Mouse (Mus musculus) cerebellum, postnatal 36 days (tissue): ENCODE data around the gene Fam227b.

Experiments used
- DNase-seq, 2 experiments: peaks; one replicate each; pipeline ENCODE4 v3.0.0; 2021 to 2022; ENCODE audit warnings: mixed read lengths in 2 of 2

Gene Fam227b

GRCm38 (mm10) chr2:125975808-125976345 is 175.9 kb downstream of the Fam227b start:
- no peak for DNase-seq

DNA sequence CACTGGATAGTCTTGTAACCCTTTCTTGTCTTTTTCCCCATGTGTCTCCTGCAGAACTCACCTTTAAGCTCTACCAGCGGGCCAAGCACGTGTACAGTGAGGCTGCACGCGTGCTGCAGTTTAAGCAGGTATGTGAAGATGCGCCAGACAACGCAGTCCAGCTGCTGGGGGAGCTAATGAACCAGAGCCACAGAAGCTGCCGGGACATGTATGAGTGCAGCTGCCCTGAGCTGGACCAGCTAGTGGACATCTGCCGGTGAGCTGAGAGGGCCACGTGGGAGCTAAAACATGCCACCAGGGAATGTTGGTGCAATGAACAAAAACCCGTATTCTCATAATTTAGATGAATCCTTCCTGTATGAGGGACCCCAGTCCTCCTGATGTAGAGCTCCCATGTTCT is 176.6 kb downstream of the Fam227b start:
- DNase-seq: no peak

DNA sequence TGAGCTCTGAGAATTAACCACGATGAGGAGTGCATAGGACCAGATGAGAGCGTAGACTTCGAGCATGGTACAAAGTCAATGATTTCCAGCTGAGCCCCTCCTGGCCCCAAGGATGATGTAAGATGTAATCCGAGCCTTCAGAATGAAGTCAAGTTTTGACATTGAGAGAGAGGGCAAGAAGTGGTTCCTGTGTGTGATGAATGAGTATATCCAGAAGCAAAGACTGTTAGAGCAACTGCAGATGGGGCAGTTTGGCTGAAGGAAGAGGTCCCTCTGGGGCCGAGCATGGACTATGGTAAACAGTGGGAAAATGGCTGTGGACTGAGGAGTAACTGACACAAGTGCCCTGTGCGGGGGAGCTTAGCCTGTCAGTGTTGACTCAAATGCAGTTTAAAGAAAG is 178.6 kb downstream of the Fam227b start:
- no peak for DNase-seq

DNA sequence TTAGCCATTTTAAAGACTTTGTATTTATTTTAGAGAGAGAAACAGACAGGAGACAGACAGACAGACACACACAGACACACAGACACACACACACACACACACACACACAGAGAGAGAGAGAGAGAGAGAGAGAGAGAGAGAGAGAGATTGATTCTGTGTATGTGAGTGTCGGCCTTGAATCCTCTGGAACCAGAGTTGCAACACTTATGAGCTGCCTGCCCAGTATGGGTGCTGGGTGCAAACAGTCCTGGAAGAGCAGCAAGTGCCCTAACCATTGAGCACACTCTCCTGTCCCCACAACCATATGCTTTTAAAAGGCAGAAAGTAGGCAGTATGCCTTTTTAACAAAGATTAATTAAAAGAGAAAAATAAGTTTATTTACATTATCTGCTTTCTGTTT is 183.0 kb downstream of the Fam227b start:
- no peak for DNase-seq

DNA sequence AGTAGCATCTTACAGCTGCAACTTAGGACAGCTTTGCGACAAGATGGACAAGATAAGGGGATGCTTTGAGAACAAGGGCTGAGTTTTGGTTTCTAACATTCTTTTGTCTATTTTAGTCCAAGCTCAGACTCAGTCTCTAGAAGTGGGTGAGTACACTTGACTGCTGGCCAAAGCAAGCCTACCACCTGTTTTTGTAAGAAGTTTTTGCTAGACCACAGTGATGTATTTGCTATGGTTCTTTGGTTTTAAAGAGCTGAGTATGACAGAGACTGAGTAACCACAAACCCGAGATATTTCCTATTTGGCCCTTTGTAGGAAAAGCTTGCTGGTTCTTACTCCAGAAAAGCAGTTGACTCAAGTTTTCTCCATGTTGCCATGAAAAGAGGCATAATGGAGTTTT is 203.6 kb downstream of the Fam227b start:
- DNase-seq: no peak

GRCm38 (mm10) chr2:125943301-125943700 is 208.5 kb downstream of the Fam227b start:
- no peak for DNase-seq

DNA sequence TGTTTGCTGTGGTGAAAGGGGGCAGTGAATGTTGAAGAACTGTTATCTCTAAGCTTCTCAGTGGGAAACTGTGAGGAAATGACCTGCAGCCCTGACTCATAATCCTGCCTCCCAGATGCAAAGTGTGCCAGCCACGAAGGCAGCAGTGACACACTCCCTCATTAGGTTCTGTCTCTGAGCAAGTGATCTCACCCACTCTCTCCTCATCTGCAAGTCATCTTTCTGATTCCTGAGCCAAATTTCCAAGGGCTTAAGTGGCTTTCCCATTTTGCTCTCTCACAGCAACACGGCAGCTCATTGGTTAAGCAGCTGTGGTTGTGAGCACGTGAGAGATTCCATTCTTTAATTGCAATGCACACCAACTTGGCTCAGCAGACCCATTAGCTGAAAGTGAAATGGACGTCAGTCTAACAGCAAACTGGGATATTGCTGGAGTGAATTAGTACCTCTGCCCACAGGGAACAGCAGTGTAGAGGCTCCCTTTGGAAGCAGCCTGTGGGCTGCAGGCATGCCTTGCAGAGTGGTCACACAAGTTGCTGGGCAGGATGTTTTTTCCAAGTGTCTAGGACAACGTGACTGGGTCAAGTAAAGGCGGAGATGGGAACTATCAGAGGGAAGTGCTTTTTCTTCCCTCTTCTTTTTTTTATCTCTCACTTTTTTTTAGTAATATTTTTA is 210.6 kb downstream of the Fam227b start:
- DNase-seq: no peak

DNA sequence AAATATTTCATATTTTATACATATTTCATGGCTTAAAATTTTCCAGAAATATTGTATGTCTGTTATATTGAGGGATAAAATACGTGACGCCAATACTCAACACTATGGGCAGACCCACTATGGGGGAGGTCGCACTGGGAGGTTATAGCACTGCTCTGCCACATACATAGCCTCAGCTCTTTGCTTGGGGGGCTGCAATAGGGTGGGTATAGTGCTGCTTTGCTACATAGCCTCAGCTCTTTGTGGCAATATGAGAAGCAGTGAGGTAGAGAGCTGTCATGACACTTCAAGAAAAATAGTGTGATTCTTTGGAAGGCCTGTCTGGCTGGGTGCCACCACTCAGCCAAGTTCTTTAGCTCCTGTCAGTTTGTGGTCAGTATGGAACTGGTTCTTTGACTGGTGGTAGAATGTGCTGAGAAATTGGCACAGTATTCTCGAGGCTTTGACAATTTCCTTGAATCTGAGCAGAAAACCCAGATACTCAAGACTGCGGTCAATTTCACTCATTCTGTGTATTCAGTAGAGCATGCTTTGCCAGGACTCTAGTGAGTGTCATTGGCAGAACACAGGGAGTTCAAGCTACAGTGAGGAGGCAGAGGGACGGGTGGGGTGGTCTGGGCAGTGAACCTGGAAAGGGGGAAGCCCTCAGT is 212.7 kb downstream of the Fam227b start:
- no peak for DNase-seq

DNA sequence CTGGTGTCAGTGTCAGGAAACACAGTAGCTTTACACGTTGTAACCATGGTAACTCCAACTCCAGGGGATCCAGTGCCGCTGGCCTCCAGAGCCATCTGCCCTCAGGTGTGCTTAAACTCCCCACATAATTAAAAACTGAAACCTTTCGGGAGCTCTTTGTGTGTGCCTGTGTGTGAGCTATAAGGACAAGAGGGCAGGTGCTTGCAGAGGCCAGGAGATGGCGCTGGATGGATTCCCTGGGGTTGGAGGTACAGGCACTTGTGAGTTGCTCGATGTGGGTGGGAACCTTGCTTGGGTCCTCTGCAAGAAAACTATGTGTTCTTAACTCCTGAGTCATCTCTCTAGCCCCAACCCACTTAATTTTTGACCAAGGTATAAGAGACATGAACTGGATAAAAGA is 215.4 kb downstream of the Fam227b start:
- no peak for DNase-seq

- no peak for DNase-seq
Observed at GRCm38 (mm10) chr2:125933977-125934376, 217.8 kb downstream of the Fam227b start.
